Mouse (Mus musculus): Measurements from ENCODE around the gene Cdh23. TPM values are rescaled to one million over a fixed set of nuclear protein-coding genes. Genes with fewer than 3 reads are reported as not detected.

Cdh23 gene
- total RNA-seq, 2 experiments from 2014 or later, result 0.21 to 0.22 TPM

- ATAC-seq (replicated peaks; ENCODE audit: poor library complexity), result no peak
Observed at GRCm38 (mm10) chr10:60411794-60412193, 284.5 kb downstream of the Cdh23 start.

- peak; percentile 94 for ATAC-seq (replicated peaks; ENCODE audit: poor library complexity)
Observed at GRCm38 (mm10) chr10:60407831-60408230, 288.5 kb downstream of the Cdh23 start.

- ATAC-seq (replicated peaks; ENCODE audit: poor library complexity), result no peak
Observed at GRCm38 (mm10) chr10:60405460-60406177, 290.7 kb downstream of the Cdh23 start.

- ATAC-seq (replicated peaks; ENCODE audit: poor library complexity), result no peak
Observed at GRCm38 (mm10) chr10:60400507-60401295, 295.6 kb downstream of the Cdh23 start.

GRCm38 (mm10) chr10:60399449-60399848 is 296.8 kb downstream of the Cdh23 start, which contains the start of gene Gm17455:
Gm17455 (plus strand) TSS chr10:60399726.
- ATAC-seq (replicated peaks; ENCODE audit: poor library complexity), result no peak

- ATAC-seq (replicated peaks; ENCODE audit: poor library complexity), result peak; percentile 68
Observed at GRCm38 (mm10) chr10:60398051-60398814, 298.1 kb downstream of the Cdh23 start.

- peak; percentile 52 for ATAC-seq (replicated peaks; ENCODE audit: poor library complexity)
Observed at GRCm38 (mm10) chr10:60395605-60396004, 300.7 kb downstream of the Cdh23 start.

- no peak for ATAC-seq (replicated peaks; ENCODE audit: poor library complexity)
Observed at GRCm38 (mm10) chr10:60394936-60395335, 301.4 kb downstream of the Cdh23 start.

- no peak for ATAC-seq (replicated peaks; ENCODE audit: poor library complexity)
Observed at GRCm38 (mm10) chr10:60391661-60392060, 304.6 kb downstream of the Cdh23 start.

- peak; percentile 17; the same call in 1 of the 2 replicates for ATAC-seq (replicated peaks; ENCODE audit: poor library complexity)
Observed at GRCm38 (mm10) chr10:60390904-60391420, 305.3 kb downstream of the Cdh23 start.

GRCm38 (mm10) chr10:60390177-60390903 is 305.9 kb downstream of the Cdh23 start:
- ATAC-seq (replicated peaks; ENCODE audit: poor library complexity), result no peak

- peak; percentile 87 for ATAC-seq (replicated peaks; ENCODE audit: poor library complexity)
Observed at GRCm38 (mm10) chr10:60389447-60389865, 306.8 kb downstream of the Cdh23 start.

- ATAC-seq (replicated peaks; ENCODE audit: poor library complexity), result peak; percentile 56
Observed at GRCm38 (mm10) chr10:60388332-60388731, 308.0 kb downstream of the Cdh23 start.

GRCm38 (mm10) chr10:60381142-60381925 is 315.0 kb downstream of the Cdh23 start:
- no peak for ATAC-seq (replicated peaks; ENCODE audit: poor library complexity)

GRCm38 (mm10) chr10:60380229-60380628 is 316.1 kb downstream of the Cdh23 start:
- ATAC-seq (replicated peaks; ENCODE audit: poor library complexity), result no peak

GRCm38 (mm10) chr10:60379419-60379957 is 316.8 kb downstream of the Cdh23 start:
- no peak for ATAC-seq (replicated peaks; ENCODE audit: poor library complexity)

- ATAC-seq (replicated peaks; ENCODE audit: poor library complexity), result no peak
Observed at GRCm38 (mm10) chr10:60376704-60377103, 319.6 kb downstream of the Cdh23 start.

GRCm38 (mm10) chr10:60373937-60374578 is 322.2 kb downstream of the Cdh23 start:
- no peak for ATAC-seq (replicated peaks; ENCODE audit: poor library complexity)

- ATAC-seq (replicated peaks; ENCODE audit: poor library complexity), result no peak
Observed at GRCm38 (mm10) chr10:60373543-60373936, 322.8 kb downstream of the Cdh23 start.
